27 mouse cellular contexts compared by ENCODE assay signal in the genomic region with DNA sequence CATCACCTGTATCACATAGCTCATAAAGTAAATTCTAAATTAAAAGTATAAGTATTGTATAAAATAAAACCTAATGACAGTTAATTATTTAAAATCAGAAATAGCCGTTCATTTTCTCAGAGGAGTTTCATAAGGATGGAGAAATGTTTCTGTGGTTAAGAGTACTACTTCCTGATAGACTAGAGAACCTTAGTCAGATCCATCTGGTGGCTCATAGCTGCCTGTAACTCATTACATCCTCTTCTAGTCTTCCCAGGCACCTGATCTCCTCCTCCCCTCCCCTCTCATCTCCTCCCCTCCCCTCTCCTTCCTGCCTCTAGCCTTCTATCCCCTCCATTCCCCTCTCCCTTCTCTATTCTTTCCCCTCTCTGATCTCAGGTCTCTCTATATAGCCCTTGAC.
"Had no signal": no experiment of that assay in that cellular context is flagged by ENCODE, and none has a peak within 500 bp of the region (broad histone marks: within the 10 kb centered on the region; RNA-seq: fewer than 3 reads in every experiment).

No protein-coding gene starts in this region.

- DNase-seq: gastrocnemius, adult 2 months; gastrocnemius, postnatal 10 days; gastrocnemius, postnatal 25 days; heart, adult 11 months; heart, adult 2 months; heart, postnatal 14 days; heart, postnatal 36 days; kidney, adult 11 months; kidney, adult 8-10 months; kidney, postnatal 10 days; kidney, postnatal 25 days; kidney, postnatal 4 days; layer of hippocampus, postnatal 36 days; left cerebral cortex, postnatal 4 days had no signal

- H3K27ac ChIP-seq: gastrocnemius, adult 2 months; heart, adult 2 months; heart, embryonic 13.5 days; heart, embryonic 15.5 days; hindbrain, embryonic 10.5 days; hindbrain, embryonic 12.5 days; hindbrain, embryonic 14.5 days; layer of hippocampus, adult 2 months; limb, embryonic 13.5 days; limb, embryonic 15.5 days; liver, embryonic 12.5 days; liver, embryonic 14.5 days had no signal

- ATAC-seq: hindbrain, embryonic 16.5 days; intestine, embryonic 16.5 days; liver, embryonic 12.5 days had no signal

- H3K9ac ChIP-seq: heart, embryonic 13.5 days; heart, embryonic 15.5 days; hindbrain, embryonic 12.5 days; hindbrain, embryonic 14.5 days; limb, embryonic 13.5 days; limb, embryonic 15.5 days; liver, embryonic 12.5 days; liver, embryonic 14.5 days had no signal

- H3K27me3 ChIP-seq: heart, embryonic 13.5 days; heart, embryonic 15.5 days; hindbrain, embryonic 12.5 days; limb, embryonic 13.5 days; limb, embryonic 15.5 days; liver, embryonic 12.5 days had no signal

- H3K36me3 ChIP-seq: heart, embryonic 13.5 days; heart, embryonic 15.5 days; hindbrain, embryonic 10.5 days; hindbrain, embryonic 12.5 days; limb, embryonic 13.5 days; limb, embryonic 15.5 days; liver, embryonic 12.5 days had no signal

- H3K4me2 ChIP-seq: heart, embryonic 11.5 days; heart, embryonic 13.5 days; heart, embryonic 15.5 days; hindbrain, embryonic 12.5 days; hindbrain, embryonic 14.5 days; limb, embryonic 13.5 days; limb, embryonic 15.5 days; liver, embryonic 12.5 days had no signal

- H3K4me1 ChIP-seq: heart, embryonic 13.5 days; heart, embryonic 15.5 days; hindbrain, embryonic 10.5 days; hindbrain, embryonic 12.5 days; limb, embryonic 13.5 days; limb, embryonic 15.5 days; liver, embryonic 12.5 days had no signal

- H3K4me3 ChIP-seq: gastrocnemius, adult 2 months; heart, adult 2 months; heart, embryonic 13.5 days; heart, embryonic 15.5 days; hindbrain, embryonic 10.5 days; hindbrain, embryonic 12.5 days; layer of hippocampus, adult 2 months; limb, embryonic 13.5 days; limb, embryonic 15.5 days; liver, embryonic 12.5 days had no signal

- H3K9me3 ChIP-seq: heart, embryonic 13.5 days; heart, embryonic 15.5 days; hindbrain, embryonic 10.5 days; hindbrain, embryonic 12.5 days; limb, embryonic 13.5 days; limb, embryonic 15.5 days; liver, embryonic 12.5 days had no signal
